Mouse (Mus musculus) bone marrow, adult 2 months (tissue): Measurements from ENCODE around the gene Erg.

Source experiments
- CTCF ChIP-seq: fragments of 200-500 bp; IDR thresholded peaks from 2 replicates; pipeline ENCODE4 v1.5.1; 2011; ENCODE audit warnings: low read length, control low read depth; ENCODE audit not compliant: control insufficient read depth, insufficient read depth
- POLR2A ChIP-seq: fragments of 200-500 bp; IDR thresholded peaks from 2 replicates; pipeline ENCODE4 v1.6.1; 2011; ENCODE audit warnings: low read depth, mild to moderate bottlenecking, control low read depth, low read length, borderline replicate concordance; ENCODE audit not compliant: control insufficient read depth

- TF ChIP-seq POLR2A: no peak
- no peak for TF ChIP-seq CTCF
Observed at GRCm38 (mm10) chr16:95556834-95557233, 29.6 kb downstream of the Erg start.
